Mouse (Mus musculus): ENCODE measurements around the gene Dnajb4.
"Not testable (repeated sequence)": the region's sequence is repeated elsewhere in the genome, so short reads cannot be mapped to it uniquely, and the experiment has no call there.

Dnajb4 gene

DNA sequence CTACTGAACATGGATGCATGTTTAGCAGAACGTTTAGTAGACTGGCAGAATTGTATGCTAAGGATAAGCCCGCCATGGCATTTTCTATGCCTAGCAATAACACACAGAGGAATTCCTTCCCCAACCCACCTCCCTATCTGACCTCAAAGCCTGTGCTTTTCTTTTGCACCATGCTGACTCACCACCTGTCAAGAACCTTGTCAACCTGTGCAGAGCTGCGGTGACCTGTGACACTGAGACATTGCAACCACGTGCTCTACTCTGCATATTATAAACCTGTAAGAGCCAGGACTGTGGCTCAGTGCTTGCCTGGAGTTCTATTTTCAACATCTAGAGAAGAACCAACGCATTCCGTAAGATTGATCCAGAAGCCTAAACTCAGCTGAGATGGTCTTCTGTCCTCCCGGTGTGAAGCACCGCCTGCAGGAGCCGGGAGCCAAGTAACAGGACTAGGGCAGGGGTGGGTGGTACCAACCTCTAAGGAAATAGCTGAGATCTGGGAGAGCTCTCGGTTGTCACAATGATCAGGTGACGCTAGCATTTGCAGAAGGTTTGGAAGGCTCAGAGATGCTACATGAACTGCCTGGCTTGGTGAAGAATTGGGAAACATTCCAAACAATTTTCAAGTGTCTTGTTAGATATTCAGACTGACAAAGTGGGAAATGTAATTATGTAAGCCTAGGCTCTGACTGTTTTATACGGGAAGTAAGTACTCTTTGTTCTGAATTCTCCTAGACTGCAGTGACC is 62.8 kb downstream of the Dnajb4 start:
- DNase-seq (ENCODE audit: low spot score) = no peak

DNA sequence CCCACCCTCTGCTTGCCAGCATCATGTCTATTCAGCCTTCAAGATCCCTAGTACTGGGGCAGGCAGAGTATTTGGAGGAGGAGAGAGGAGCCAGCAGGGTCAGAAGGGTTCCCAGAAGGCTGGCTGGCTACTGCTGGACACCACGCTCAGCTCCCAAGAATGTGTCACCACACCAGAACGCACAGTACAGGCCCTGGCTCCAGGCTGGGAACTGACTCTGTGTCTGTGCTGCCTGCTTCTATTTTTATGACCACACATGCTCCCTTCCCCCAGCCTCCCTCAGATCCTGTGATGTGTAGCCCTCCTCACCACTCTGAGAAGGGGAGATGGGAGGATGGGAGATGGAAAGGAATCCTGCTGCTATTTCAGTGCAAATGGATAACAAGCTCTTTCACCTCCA is 64.9 kb downstream of the Dnajb4 start:
- DNase-seq (ENCODE audit: low spot score) = no peak

DNA sequence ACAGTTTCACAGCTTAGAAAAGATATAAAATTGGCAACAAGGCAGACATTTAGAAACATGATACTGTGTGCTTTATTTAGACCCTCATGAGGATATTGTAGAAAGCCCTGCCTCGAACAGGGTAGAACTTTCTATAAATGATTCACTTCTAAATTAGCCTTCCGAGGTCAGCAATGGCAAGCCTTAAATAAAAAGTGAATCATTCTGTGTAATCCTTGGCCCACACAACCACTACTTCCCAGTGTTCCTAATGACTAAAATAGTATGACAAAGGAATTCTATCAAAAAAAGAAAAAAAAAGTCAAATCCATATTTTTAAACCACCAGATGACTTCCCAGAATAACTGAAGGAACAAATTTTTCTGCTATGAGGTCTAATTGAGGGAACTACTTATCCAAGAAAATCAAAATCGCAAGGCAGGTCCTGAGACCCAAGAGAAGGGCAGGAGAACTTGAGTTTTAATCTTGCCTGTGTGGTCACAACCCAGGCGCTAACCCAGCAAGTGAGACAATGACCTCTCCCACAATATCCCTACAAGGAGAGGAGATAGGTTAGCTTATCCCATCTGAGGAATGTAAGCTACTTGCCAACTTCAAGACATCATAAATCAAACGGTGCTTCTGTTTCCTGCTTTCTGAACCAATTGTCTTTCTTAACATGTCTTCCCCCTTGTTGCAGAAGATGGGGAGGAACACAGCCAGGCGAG is 67.0 kb downstream of the Dnajb4 start:
- no peak for DNase-seq (ENCODE audit: low spot score)

DNA sequence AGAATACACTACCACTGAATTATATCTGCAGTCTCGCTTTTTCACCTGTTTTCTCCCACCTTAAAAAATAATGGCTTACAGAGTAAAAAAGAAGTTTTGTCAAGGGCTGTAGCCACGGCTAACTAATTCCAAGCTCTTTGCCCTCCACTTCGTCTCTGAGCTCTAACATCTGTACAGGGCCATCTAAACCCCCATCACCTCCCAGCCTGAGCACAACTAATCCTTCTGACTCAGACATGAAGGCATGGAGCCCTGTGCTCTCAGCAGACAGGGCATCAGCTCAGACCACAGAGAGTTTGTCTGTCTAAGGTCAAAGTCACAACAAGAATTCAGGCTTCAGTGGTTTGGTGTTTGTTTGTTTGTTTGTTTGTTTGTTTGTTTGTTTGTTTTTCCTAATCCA is 68.0 kb downstream of the Dnajb4 start:
- DNase-seq (ENCODE audit: low spot score) = no peak

DNA sequence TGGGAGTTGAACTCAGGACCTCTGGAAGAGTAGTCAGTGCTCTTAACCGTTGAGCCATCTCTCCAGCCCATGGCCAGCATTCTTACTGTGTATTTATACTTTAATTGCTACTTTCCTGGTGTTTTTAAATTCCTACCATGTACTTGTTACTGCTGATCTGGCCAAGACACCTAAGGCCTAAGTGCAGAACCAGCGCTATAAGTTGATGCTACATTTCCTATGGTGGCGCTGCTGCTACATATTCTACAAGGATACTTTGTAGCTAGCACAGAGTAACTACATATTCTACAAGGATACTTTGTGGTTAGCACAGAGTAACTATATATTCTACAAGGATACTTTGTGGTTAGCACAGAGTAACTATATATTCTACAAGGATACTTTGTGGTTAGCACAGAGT is 70.8 kb downstream of the Dnajb4 start:
- not testable (repeated sequence) for DNase-seq (ENCODE audit: low spot score)

DNA sequence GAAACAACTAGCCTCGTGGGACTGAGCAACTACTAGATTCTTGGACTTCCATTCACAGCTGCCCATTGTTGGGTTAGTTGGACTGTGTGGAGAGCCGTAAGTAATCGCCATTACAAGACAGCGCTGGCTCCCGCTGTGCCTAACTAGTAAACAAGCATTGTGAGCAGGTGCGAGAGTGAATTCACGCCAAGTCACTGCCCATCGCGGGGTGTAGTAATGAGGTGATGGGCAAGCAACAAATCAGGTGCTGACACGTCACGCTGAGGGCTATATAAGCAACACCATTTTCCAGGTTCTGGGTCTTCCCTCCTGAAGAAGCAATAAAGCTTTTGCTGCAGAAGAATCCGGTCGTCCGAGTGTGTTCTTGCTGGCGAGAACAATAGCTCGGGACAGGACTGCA is 74.0 kb downstream of the Dnajb4 start:
- DNase-seq (ENCODE audit: low spot score) = not testable (repeated sequence)

DNA sequence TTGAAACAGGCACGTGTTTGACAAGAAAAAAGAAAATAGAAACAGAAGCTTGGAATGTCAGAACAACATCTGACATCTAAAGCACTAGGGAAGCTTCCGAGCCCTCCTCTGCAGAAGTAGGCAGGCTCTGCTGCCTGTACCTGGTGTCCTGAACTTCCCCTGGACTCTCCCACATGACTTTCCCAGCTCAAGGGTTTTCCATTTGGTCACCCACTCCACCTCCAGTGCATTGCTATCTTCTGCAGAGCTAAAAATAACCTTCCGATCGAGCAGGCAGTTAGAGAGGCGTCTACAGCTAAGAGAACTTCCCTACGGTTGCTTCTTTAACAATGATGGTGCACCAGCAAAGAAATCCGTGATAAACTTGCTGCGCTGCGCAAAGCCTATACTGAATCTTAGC is 76.5 kb downstream of the Dnajb4 start:
- no peak for DNase-seq (ENCODE audit: low spot score)

DNA sequence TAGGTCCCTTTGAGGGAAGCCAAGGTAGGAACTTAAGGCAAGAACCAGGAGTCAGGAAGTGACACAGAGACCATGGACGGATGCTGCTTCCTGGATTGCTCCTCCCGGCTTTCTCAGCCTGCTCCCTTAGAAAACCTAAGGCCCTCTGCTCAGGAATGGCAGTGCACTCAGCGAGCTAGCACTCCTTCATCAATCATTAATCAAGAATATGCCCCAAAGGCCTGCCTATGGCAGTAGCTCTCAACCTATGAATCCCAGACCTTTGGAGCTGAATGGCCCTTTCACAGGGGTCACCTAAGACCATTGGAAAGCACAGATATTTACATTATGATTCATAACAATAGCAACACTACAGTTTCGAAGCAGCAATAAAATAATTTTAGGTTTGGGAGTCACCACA is 79.1 kb downstream of the Dnajb4 start:
- no peak for DNase-seq (ENCODE audit: low spot score)

DNA sequence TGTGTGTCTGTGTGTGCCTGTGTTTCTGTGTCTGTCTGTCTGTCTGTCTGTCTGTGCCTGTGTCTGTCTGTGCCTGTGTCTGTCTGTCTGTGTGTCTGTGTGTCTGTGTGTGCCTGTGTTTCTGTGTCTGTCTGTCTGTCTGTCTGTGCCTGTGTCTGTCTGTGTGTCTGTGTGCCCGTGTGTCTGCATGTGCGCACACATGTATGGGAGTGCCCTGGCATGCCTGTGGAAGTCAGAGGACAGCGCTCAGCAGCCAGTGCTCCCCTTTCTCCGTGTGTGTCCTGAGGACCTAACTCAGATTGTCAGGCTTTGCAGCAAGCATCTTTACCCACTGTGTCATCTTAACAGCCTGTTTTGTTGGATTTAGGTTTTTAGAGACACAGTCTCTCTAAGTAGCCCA is 80.7 kb downstream of the Dnajb4 start:
- not testable (repeated sequence) for DNase-seq (ENCODE audit: low spot score)

DNA sequence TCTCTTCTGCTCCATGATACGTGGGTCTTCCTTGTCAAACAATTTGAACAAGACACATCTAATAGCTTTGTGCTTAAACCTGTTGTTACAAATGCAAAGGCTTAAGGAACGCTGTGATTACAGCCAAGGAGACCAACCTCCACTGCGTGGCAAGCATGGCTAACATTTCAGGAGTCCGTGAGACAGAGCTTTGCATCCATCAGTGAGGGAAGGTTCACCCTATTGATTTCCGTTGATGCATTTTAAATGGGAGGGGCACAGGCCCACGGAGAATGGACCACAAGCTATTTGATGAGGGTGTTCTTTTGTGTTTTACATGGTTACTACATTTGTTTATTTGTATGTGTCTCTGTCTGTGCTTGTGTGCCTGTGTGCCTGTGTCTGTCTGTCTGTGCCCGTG is 81.5 kb downstream of the Dnajb4 start:
- no peak for DNase-seq (ENCODE audit: low spot score)
